Comparison of ENCODE assay signal across 8 mouse cellular contexts in genomic region chr5:31048763-31049641, GRCm38 (mm10). TPM values are rescaled to one million over a fixed set of nuclear protein-coding genes. Genes with fewer than 3 reads are reported as not detected.
DNase-seq lines count a peak whose midpoint lies in the region; ATAC-seq and TF ChIP-seq lines count a peak whose summit lies in the region.

Gene Slc5a6 (minus strand): TSS chr5:31048924.

- no peaks in the 10 kb centered on the region for H3K9me3 ChIP-seq in embryonic facial prominence, embryonic 11.5 days (replicated peaks; ENCODE audit: control insufficient read depth, low read length)
- no peaks in the 10 kb centered on the region for H3K9me3 ChIP-seq in heart, embryonic 15.5 days (replicated peaks)
- H3K9me3 ChIP-seq in liver, embryonic 14.5 days (ENCODE audit: control insufficient read depth, low read length) = no peaks in the 10 kb centered on the region

- DNase-seq in adrenal gland, postnatal 10 days = peak; percentile 51
- peak; percentile 79 for DNase-seq in embryonic facial prominence, embryonic 11.5 days (ENCODE audit: low spot score)
- peak; percentile 59 for DNase-seq in kidney, postnatal 14 days
- DNase-seq in liver, embryonic 14.5 days (ENCODE audit: low read depth in 3 of 3, low spot score in 3 of 3) = peak; percentile 44 to 66 (median 55)
- DNase-seq in neural tube, embryonic 10.5 days (ENCODE audit: extremely low spot score, low spot score) = peak; percentile 56
- DNase-seq in thymus, postnatal 10 days (ENCODE audit: low spot score in 2 of 2) = peak; percentile 25 to 44

- H3K4me2 ChIP-seq in embryonic facial prominence, embryonic 11.5 days (ENCODE audit: low read depth, low read length) = peak within 1 kb of the TSS; percentile 62
- peak within 1 kb of the TSS; percentile 86 for H3K4me2 ChIP-seq in heart, embryonic 15.5 days
- peak within 1 kb of the TSS; percentile 89 for H3K4me2 ChIP-seq in liver, embryonic 14.5 days (ENCODE audit: low read depth)

- TF ChIP-seq EP300 in liver, embryonic 14.5 days (IDR thresholded peaks at IDR 0.05; ENCODE audit: low read depth) = no peak

- no peaks in the 10 kb centered on the region for H3K27me3 ChIP-seq in embryonic facial prominence, embryonic 11.5 days (ENCODE audit: control insufficient read depth, insufficient read depth, low read length)
- no peaks in the 10 kb centered on the region for H3K27me3 ChIP-seq in heart, embryonic 15.5 days
- H3K27me3 ChIP-seq in liver, embryonic 14.5 days (ENCODE audit: control insufficient read depth, insufficient read depth, low read length) = no peaks in the 10 kb centered on the region

- no peaks in the 10 kb centered on the region for H3K4me1 ChIP-seq in embryonic facial prominence, embryonic 11.5 days (ENCODE audit: control insufficient read depth, insufficient read depth, low read length)
- peaks cover 12% of the 10 kb centered on the region for H3K4me1 ChIP-seq in heart, embryonic 15.5 days (replicated peaks)
- peaks cover 8 to 10% of the 10 kb centered on the region in 2 experiments for H3K4me1 ChIP-seq in liver, embryonic 14.5 days (replicated peaks; ENCODE audit: control insufficient read depth in 2 of 2, insufficient read depth in 2 of 2, low read length in 1 of 2)

- H3K27ac ChIP-seq in embryonic facial prominence, embryonic 11.5 days (replicated peaks; ENCODE audit: low read depth, low read length) = peak within 1 kb of the TSS; percentile 84
- peak within 1 kb of the TSS; percentile 99 for H3K27ac ChIP-seq in heart, embryonic 15.5 days
- peak within 1 kb of the TSS; percentile 79 for H3K27ac ChIP-seq in liver, embryonic 14.5 days

- peak; percentile 53 for ATAC-seq in CD4-positive, CD25-positive, alpha-beta regulatory T cell, adult 4 months
- peak; percentile 49 for ATAC-seq in embryonic facial prominence, embryonic 11.5 days (replicated peaks; ENCODE audit: insufficient number of reproducible peaks, low FRiP score, low TSS enrichment, low read depth)
- ATAC-seq in heart, embryonic 15.5 days (replicated peaks; ENCODE audit: insufficient number of reproducible peaks, insufficient read depth, low FRiP score, low read depth) = peak; percentile 63
- peak; percentile 16 for ATAC-seq in liver, embryonic 14.5 days (ENCODE audit: insufficient read depth)

- TF ChIP-seq CTCF in liver, embryonic 14.5 days (IDR thresholded peaks at IDR 0.05; ENCODE audit: low read depth) = peak; percentile 75

- peak within 1 kb of the TSS; percentile 70 for H3K4me3 ChIP-seq in embryonic facial prominence, embryonic 11.5 days (ENCODE audit: low read depth, low read length)
- peak within 1 kb of the TSS; percentile 86 for H3K4me3 ChIP-seq in heart, embryonic 15.5 days
- H3K4me3 ChIP-seq in liver, embryonic 14.5 days (ENCODE audit: insufficient read depth in 1 of 2, low read depth in 2 of 2, low read length in 2 of 2) = peak within 1 kb of the TSS; percentile 76 to 80

- no peaks in the 10 kb centered on the region for H3K36me3 ChIP-seq in embryonic facial prominence, embryonic 11.5 days (replicated peaks; ENCODE audit: control insufficient read depth, insufficient read depth, low read depth, low read length)
- 0 out of 2 replicates have a peak, but pooled peaks cover 8% of the 10 kb centered on the region for H3K36me3 ChIP-seq in heart, embryonic 15.5 days
- H3K36me3 ChIP-seq in liver, embryonic 14.5 days (replicated peaks; ENCODE audit: control insufficient read depth, insufficient read depth, low read depth) = no peaks in the 10 kb centered on the region

- under 1% methylated on average over 23 of the region's 23 CpGs for WGBS in embryonic facial prominence, embryonic 11.5 days
- WGBS in heart, embryonic 15.5 days = under 1% methylated on average over 23 of the region's 23 CpGs
- under 1% methylated on average over 23 of the region's 23 CpGs for WGBS in liver, embryonic 14.5 days (ENCODE audit: insufficient replicate concordance)

- H3K9ac ChIP-seq in embryonic facial prominence, embryonic 11.5 days (replicated peaks; ENCODE audit: low read length) = peak within 1 kb of the TSS; percentile 88
- H3K9ac ChIP-seq in heart, embryonic 15.5 days = peak within 1 kb of the TSS; percentile 93
- peak within 1 kb of the TSS; percentile 65 for H3K9ac ChIP-seq in liver, embryonic 14.5 days (replicated peaks)

RNA-seq across cellular contexts. Expression of gene Slc5a6, which starts in this region (rescaled TPM):
- polyA plus RNA-seq in CD4-positive, CD25-positive, alpha-beta regulatory T cell, adult 4 months (2017; shearing (Covaris generic)) = 1 to 10 TPM; 6.5 to 7.9 TPM
- total RNA-seq in adrenal gland, postnatal 10 days (2021) = 10 to 100 TPM; 14.1 to 16.0 TPM
- 6.6 and 6.7 TPM in 2 replicates for polyA plus RNA-seq in embryonic facial prominence, embryonic 11.5 days (2014; fragmentation: Nextera tagmentation; extraction: Ambion mirVana)
- polyA plus RNA-seq in heart, embryonic 15.5 days (2015; fragmentation: Nextera tagmentation; extraction: Ambion mirVana) = 5.8 and 9.3 TPM in 2 replicates
- polyA plus RNA-seq in liver, embryonic 14.5 days (2012; rRNA removed) = 4.2 and 5.2 TPM in 2 replicates
- polyA plus RNA-seq in liver, embryonic 14.5 days (2014; fragmentation: Nextera tagmentation; extraction: Ambion mirVana) = 2.2 and 2.3 TPM in 2 replicates

Comparison
In these comparisons a context has a peak if more than half of its experiments do, and no peak if none do; other contexts are left out.
1. Peak in every context shown above with its lines: DNase-seq, ATAC-seq, H3K4me3 ChIP-seq and H3K27ac ChIP-seq.